Mouse (Mus musculus) gonadal fat pad, adult 2 months (tissue): ENCODE measurements around the gene Cnnm3. TPM values are rescaled to one million over a fixed set of nuclear protein-coding genes. Genes with fewer than 3 reads are reported as not detected.

Experiments
- DNase-seq: peaks from one replicate; pipeline ENCODE4 v3.0.0-alpha.2; 2012; ENCODE audit warnings: low read depth
- polyA plus RNA-seq: library from polyadenylated mRNA; depleted of rRNA; stranded (reverse); fragments of >200 nt; gene quantifications from 2 replicates; pipeline ENCODE4 v1.2.3, GENCODE M21; 2012

Cnnm3 gene
- polyA plus RNA-seq, 1 experiment: 19.3 TPM

DNA sequence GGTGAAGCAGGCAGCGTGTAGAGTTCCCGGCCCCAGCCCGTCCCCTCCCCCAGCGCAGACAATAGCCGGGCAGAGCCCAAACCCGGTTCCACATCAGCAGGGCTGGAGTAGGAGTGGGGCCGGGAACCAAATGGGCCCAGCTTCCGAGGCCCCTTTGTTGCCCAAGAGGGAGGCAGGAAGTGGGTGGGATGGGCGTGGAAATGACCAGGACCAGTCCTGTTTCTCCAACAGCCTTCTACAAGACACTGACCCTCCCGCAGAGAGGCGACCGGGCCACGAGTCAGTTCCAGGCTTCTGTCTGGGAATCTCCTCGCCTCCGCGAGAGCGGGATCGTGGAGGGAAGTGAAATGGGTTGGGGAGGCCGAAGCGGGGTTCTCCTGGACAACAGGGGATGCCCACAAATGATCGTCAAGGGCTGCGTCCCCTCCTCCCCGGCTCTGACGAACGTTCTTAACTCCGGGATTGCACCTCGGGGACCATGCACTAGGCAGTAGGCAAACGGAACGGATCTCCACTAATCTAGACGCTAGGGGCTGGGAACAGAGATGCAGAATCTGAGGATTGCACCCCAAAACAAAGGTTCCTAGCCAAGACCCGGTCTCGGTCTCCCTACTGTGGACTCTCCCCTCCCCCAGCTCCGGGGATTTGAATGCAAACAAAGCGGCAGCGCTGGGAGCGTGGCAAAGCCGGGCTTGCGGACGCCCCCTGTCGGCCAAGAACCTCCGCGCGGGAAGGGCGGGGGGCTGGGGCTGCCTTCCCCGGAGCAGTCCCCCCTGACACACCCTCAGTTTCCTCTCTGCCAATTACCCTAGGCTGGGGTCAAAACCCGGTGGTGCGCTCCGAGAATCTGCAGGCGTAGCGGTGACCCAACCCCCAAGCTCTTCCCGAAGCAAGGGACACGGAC, 45.1 kb downstream of the Cnnm3 start:
- no peak for DNase-seq

DNA sequence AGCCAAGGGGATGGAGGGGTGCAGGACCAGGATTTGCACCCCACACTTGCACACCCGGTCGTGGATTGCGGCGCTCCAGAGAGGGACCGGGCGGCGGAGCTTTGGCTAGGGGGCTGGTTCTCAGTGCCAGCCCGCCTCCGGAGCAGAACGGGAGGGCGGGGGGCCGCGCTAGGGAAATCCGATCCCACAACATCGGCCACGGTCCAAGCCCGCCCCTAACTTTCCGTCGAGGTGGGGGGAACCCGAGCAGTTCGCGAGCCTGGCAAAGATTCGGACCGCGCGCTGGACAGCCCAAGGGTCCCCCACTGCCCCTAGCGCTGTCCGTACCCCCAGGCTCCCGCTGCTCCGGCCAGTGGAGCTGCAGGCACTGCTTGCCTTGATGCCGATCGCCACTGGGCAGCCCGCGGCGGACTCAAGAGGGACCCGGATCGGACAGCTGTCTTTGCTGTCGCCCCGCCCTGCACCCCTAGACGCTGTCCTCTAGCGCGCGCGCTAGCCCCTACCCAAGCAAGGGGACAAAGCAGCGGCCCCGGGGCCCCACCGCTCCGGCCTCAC, 45.9 kb downstream of the Cnnm3 start:
- DNase-seq: no peak

- DNase-seq: no peak
Observed at GRCm38 (mm10) chr1:36558031-36558993, 46.6 kb downstream of the Cnnm3 start, which contains the start of gene Sema4c. Gene Sema4c (minus strand): TSS chr1:36558349.

- DNase-seq: no peak
Observed at GRCm38 (mm10) chr1:36559256-36559655, 47.6 kb downstream of the Cnnm3 start.

- DNase-seq: no peak
Observed at GRCm38 (mm10) chr1:36559888-36560287, 48.2 kb downstream of the Cnnm3 start.

DNA sequence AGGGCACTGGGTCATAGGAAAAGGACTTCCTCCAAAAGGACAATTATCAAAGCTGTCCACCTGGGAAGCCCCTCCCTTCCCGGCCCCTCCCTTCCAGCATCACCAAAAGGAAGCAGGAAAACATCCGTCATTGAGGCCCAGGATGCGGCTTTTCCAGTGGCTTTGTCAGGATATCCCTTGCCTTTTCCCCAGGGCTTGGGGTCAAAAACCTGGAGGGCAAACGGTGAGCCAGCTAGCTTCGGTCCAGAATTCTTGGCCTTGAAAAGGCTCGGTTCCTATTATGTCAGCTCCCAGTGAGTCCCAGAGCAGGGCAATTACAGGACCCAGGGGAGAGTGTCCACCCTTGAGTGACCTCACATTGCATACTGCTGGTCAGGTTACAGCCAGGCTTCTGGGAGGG, 49.2 kb downstream of the Cnnm3 start:
- DNase-seq: no peak

GRCm38 (mm10) chr1:36562388-36562787, 50.7 kb downstream of the Cnnm3 start:
- DNase-seq: no peak

GRCm38 (mm10) chr1:36563197-36563596, 51.5 kb downstream of the Cnnm3 start:
- DNase-seq: no peak

- DNase-seq: no peak
Observed at GRCm38 (mm10) chr1:36563632-36564031, 52.0 kb downstream of the Cnnm3 start.

GRCm38 (mm10) chr1:36564101-36564500, 52.4 kb downstream of the Cnnm3 start:
- no peak for DNase-seq

GRCm38 (mm10) chr1:36566425-36566824, 54.8 kb downstream of the Cnnm3 start:
- DNase-seq: no peak

DNA sequence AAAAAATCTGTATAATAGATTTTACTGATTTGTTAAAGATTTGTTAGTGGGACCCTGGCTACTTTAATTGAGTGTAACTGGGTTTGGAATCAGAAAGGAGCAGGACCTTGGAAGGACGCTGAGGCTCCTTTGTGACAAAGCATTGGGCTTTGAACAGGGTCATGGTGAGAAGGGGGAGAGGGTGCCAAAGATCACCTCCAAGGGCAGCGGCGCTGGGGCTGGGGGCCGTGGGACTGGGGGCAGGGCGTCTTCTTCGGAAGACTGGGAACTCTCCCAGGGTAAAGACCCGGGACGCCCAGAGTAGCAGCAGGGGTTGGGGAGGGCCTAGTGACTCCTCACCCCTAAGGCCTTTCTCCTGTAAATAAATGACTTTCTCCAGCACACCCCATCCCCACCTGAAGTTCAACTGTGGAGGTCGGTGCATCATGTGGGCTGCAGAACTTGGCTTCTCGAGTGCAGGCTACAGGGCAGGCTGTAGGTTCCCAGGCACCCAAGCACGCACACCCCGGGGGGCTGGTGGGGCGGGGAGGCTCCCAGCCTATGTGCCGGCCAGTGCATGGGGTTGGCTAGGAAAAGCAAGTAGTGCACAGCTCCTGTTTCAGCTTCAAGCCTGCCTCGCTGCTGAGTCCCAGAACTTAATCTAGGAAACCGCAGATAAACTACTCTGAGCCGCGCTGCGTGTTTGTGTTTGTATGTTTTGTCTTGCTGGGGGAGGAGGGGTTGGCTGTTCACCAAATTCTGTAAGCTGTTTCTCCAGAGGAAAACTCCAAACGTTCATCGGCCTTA, 56.3 kb downstream of the Cnnm3 start:
- DNase-seq: no peak

GRCm38 (mm10) chr1:36568776-36569175, 57.1 kb downstream of the Cnnm3 start:
- no peak for DNase-seq

DNA sequence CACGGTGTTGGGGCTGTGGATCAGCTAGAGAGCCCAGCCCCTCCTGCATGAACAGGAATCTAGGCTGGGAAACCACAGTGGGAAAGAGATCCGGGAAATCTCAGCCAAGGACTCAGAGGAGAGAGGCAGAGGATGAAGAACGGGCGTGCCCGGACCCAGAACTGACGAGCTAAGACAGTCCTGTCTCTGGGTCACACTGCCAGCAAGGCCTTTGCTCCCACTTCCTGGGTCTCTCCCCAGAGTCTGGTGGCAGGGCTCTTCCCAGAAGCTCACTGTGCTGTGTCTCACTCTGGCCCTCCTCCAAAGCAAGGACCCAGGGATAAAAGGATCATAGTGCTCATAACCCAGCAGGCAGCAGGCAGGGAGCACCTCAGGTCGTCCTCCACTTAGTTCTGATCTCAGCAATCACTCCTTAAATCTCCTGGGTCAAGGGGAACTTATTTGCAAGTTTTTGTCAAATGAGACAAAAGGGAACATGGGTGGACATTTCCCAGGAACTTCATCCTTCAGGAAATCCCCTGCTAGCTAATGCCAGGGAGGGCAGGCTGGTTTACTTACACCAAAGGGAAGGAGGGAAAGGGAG, 58.1 kb downstream of the Cnnm3 start:
- DNase-seq: no peak

- no peak for DNase-seq
Observed at GRCm38 (mm10) chr1:36570320-36570719, 58.7 kb downstream of the Cnnm3 start.

GRCm38 (mm10) chr1:36571627-36572026, 60.0 kb downstream of the Cnnm3 start:
- no peak for DNase-seq

- no peak for DNase-seq
Observed at GRCm38 (mm10) chr1:36572140-36572700, 60.6 kb downstream of the Cnnm3 start.

DNA sequence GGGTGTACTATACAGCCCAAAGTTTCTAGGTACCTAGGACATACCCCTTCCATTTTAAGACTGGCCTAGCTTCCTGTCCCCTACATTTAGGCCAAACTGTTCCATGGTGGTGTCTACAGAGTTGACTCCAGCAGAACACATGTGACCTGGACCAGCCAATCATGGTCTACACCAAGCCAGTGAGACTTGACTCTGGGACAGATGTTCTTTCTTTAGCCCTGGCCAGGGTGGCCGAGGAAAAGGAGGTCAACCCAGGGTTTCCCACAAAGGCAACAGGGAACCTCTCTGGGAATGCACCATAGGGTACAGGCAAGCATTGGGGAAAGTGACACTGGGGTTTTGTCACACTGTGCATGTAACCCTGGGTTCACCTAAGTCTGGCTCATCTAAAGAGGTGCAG, 61.0 kb downstream of the Cnnm3 start:
- DNase-seq: no peak

GRCm38 (mm10) chr1:36573524-36573923, 61.9 kb downstream of the Cnnm3 start:
- no peak for DNase-seq

DNA sequence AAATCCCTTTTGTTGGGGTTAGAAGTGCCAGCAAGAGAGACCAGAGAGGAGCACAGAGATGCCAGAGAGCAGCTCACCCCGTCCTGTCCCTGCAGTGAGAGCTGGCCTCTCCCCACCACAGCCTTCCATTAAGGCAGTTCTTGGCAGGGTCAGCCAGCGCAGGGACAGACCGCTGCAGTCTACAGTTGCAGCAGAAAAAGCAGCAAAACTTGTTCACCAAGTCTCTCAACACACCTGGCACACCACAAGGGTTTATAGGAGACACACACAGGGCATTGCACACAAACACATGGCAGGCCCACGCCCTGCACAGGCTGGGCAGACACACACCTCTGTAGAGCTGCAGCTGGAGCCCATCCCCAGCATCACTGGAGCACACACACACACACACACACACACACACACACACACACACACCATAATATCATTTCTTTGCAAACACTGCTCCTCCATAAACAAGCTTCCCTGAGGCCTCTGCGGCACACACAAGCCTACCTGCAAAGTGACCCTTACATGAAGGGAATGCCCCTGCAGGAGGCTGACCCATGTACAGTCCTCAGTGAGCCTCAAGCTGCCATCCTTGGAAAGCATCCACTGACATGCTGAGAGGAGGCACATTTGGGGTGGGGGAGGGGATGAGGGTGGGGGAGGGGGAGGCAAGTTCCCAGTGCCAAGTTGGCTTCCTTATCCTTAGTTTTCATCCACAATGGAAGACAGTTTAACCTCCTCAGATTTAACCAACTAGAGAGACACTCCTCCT, 62.7 kb downstream of the Cnnm3 start:
- DNase-seq: no peak
